Mouse (Mus musculus): ENCODE results near the gene Slc25a39. TPM values are rescaled to one million over a fixed set of nuclear protein-coding genes. Genes with fewer than 3 reads are reported as not detected.

The Slc25a39 gene
- polyA plus RNA-seq, 1 experiment, result 407 TPM

DNA sequence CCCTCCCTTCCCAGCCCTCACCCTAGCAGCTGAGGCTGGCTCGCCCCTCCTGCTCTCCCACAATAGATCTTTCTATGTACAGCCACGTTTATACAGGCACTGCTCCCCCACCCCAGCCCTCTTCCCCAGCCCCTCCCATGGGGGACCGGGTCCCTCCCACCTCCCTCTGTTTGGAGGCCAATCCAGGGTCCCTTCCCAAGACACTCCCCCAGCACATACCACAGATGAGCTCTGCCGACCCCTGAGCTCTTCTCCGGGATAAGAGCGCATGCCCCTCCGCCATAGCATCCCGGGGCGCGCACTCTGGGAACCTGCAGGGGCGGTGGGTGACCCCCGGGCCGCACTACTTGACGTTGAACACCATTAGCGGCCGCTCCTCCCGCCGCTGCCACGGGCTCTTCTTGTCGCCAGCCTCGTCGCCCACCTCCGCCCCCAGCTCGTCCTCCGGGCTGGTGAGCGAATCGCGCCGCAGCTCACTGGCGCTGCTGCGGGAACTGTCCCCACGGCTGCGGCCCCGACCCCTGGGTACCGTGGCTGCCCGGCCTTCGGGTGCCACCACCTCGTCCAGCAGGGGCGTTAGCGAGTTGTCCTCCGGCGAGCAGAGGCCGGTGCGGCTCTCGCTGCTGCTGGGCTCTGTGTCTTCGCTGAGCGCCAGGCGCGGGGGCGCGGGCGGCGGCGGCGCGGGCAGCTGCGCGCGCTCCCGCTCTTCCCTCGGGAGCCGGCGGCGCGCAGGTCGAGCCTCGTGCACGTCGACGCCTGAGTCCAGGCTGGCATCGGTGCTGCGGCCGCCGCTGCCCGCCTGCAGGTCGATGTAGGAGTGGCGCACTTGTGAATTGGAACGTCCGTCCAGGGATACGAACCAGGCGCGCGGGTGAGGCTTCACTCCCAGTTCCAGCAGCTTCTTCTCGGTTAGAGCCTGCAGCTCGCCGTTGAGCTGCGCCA is 29.6 kb upstream of the Slc25a39 start:
- H3K4me3 ChIP-seq (ENCODE audit: extremely low read depth, insufficient read depth, insufficient read length), result peak overlapping the region; percentile 51; the same call in 1 of the 2 replicates
- H3K27ac ChIP-seq (ENCODE audit: insufficient read depth, low read length), result no peak overlapping the region
- WGBS, result 63% methylated on average over 85 of the region's 87 CpGs
- TF ChIP-seq CTCF (IDR thresholded peaks at IDR 0.05; ENCODE audit: extremely low read depth, insufficient read depth, insufficient read length, insufficient replicate concordance) (no peak), POLR2A (IDR thresholded peaks at IDR 0.05; ENCODE audit: low read depth, low read length) (no peak)
- H3K36me3 ChIP-seq (ENCODE audit: control insufficient read depth, insufficient read depth, low read length), result peaks cover 6% of the 10 kb centered on the region; the same call in 1 of the 2 replicates
- peak in 1 of 2 experiments; percentile 43 for DNase-seq (ENCODE audit: low read depth in 1 of 2, low spot score in 2 of 2)
- peaks cover 21% of the 10 kb centered on the region for H3K4me1 ChIP-seq (ENCODE audit: control insufficient read depth, insufficient read depth, insufficient read length)
- 0 out of 2 replicates have a peak, but pooled peaks cover 2% of the 10 kb centered on the region for H3K27me3 ChIP-seq (ENCODE audit: control insufficient read depth, insufficient read depth, low read length)

DNA sequence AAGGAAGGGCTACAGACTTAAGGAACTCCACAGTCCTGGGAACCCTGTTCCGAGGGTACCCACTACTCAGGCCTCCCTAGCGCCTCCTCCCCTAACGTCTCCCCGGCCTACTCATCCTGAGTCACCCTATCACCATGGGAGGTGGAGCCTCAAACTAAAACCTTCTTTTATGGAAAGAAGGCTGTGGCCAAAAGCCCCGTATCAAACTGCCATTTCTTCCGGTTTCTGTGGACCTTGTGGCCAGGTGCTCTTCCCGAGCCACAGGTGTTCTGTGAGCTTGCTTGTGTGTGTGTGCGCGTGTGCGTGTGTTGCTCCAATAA is 28.7 kb upstream of the Slc25a39 start:
- DNase-seq (ENCODE audit: low read depth in 1 of 2, low spot score in 2 of 2), result no peak
- 79% methylated on average over 10 of the region's 10 CpGs for WGBS
- Histone ChIP-seq H3K4me1 (ENCODE audit: control insufficient read depth, insufficient read depth, insufficient read length) (peaks cover 23% of the 10 kb centered on the region), H3K36me3 (ENCODE audit: control insufficient read depth, insufficient read depth, low read length) (peaks cover 6% of the 10 kb centered on the region; the same call in 1 of the 2 replicates), H3K4me3 (ENCODE audit: extremely low read depth, insufficient read depth, insufficient read length) (no peak overlapping the region), H3K27ac (ENCODE audit: insufficient read depth, low read length) (no peak overlapping the region), H3K27me3 (ENCODE audit: control insufficient read depth, insufficient read depth, low read length) (0 out of 2 replicates have a peak, but pooled peaks cover 2% of the 10 kb centered on the region)
- TF ChIP-seq CTCF (IDR thresholded peaks at IDR 0.05; ENCODE audit: extremely low read depth, insufficient read depth, insufficient read length, insufficient replicate concordance) (no peak), POLR2A (IDR thresholded peaks at IDR 0.05; ENCODE audit: low read depth, low read length) (no peak)

DNA sequence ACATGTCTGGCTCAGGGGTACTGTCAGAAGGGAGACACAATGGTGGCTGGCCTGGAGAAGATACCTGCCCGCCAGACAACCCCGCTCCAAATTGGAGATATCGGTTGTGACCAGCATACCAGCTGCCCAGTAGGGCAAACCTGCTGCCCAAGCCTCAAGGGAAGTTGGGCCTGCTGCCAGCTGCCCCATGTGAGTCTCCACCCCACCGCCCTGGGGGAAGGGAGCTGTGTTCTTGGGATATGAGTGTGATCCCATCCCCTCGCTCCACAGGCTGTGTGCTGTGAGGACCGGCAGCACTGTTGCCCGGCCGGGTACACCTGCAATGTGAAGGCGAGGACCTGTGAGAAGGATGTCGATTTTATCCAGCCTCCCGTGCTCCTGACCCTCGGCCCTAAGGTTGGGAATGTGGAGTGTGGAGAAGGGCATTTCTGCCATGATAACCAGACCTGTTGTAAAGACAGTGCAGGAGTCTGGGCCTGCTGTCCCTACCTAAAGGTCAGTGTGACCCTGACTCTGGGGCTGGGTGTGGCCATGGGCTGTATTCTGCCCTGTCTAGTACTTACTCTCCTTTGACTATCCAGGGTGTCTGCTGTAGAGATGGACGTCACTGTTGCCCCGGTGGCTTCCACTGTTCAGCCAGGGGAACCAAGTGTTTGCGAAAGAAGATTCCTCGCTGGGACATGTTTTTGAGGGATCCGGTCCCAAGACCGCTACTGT is 28.2 kb upstream of the Slc25a39 start:
- whole genome bisulfite sequencing, result 94% methylated on average over 18 of the region's 18 CpGs
- Histone ChIP-seq H3K36me3 (ENCODE audit: control insufficient read depth, insufficient read depth, low read length) (peaks cover 6% of the 10 kb centered on the region; the same call in 1 of the 2 replicates), H3K27ac (ENCODE audit: insufficient read depth, low read length) (no peak overlapping the region), H3K4me3 (ENCODE audit: extremely low read depth, insufficient read depth, insufficient read length) (no peak overlapping the region), H3K27me3 (ENCODE audit: control insufficient read depth, insufficient read depth, low read length) (0 out of 2 replicates have a peak, but pooled peaks cover 2% of the 10 kb centered on the region), H3K4me1 (ENCODE audit: control insufficient read depth, insufficient read depth, insufficient read length) (peaks cover 26% of the 10 kb centered on the region)
- DNase-seq (ENCODE audit: low read depth in 1 of 2, low spot score in 2 of 2), result no peak
- TF ChIP-seq POLR2A (IDR thresholded peaks at IDR 0.05; ENCODE audit: low read depth, low read length), result no peak
- no peak for TF ChIP-seq CTCF (IDR thresholded peaks at IDR 0.05; ENCODE audit: extremely low read depth, insufficient read depth, insufficient read length, insufficient replicate concordance)

DNA sequence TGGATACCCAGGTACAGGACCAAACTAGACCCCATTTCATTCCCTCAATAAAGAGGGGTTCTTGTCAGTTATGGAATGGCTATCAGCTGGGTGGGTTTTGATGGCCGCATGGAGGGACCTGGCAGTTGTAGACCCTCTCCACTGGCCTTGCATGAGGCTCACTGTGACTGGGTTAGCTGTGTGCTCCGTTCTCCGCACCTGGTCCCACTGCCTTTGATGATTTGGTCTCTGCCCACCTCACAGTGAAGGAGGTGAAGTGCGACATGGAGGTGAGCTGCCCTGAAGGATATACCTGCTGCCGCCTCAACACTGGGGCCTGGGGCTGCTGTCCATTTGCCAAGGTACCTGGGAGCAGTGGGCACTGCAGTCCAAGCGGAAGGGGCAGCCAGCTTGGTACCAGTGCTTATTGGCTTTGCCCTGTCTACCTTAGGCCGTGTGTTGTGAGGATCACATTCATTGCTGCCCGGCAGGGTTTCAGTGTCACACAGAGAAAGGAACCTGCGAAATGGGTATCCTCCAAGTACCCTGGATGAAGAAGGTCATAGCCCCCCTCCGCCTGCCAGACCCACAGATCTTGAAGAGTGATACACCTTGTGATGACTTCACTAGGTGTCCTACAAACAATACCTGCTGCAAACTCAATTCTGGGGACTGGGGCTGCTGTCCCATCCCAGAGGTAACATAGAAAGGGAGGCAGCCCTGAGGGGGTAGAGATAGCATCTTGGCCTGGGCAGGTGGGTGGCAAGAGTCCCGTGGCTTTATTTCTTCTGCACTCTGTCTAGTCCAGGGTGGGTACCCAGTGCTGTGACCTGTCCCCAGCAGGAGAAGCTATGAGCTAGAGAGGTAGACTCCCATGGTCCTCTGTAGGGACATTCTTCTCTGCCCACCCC is 27.3 kb upstream of the Slc25a39 start:
- 94% methylated on average over 11 of the region's 11 CpGs for WGBS

DNA sequence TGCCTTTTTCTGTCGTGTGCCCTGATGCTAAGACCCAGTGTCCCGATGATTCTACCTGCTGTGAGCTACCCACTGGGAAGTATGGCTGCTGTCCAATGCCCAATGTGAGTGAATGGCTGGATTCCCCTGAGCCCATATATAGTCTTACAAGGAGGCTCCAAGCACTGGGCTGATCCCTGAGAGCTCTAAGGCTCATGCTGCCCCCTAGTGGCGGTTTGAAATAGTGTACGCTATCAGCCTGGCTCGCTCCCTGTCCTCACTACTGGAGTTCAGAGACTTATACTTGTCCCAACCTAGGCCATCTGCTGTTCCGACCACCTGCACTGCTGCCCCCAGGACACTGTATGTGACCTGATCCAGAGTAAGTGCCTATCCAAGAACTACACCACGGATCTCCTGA is 26.7 kb upstream of the Slc25a39 start:
- H3K4me3 ChIP-seq (ENCODE audit: extremely low read depth, insufficient read depth, insufficient read length), result no peak overlapping the region
- peaks cover 28% of the 10 kb centered on the region for H3K4me1 ChIP-seq (ENCODE audit: control insufficient read depth, insufficient read depth, insufficient read length)
- DNase-seq (ENCODE audit: low read depth in 1 of 2, low spot score in 2 of 2), result peak; percentile 60 to 80
- 0 out of 2 replicates have a peak, but pooled peaks cover 2% of the 10 kb centered on the region for H3K27me3 ChIP-seq (ENCODE audit: control insufficient read depth, insufficient read depth, low read length)
- 21% methylated on average over 7 of the region's 7 CpGs for WGBS
- H3K36me3 ChIP-seq (ENCODE audit: control insufficient read depth, insufficient read depth, low read length), result peaks cover 6% of the 10 kb centered on the region; the same call in 1 of the 2 replicates
- H3K27ac ChIP-seq (ENCODE audit: insufficient read depth, low read length), result no peak overlapping the region
- no peak for TF ChIP-seq POLR2A (IDR thresholded peaks at IDR 0.05; ENCODE audit: low read depth, low read length)
- peak; percentile 74; the same call in 1 of the 2 replicates for TF ChIP-seq CTCF (IDR thresholded peaks at IDR 0.05; ENCODE audit: extremely low read depth, insufficient read depth, insufficient read length, insufficient replicate concordance)

More for the DNA sequence above, 27.3 kb upstream of the Slc25a39 start:
- H3K4me1 ChIP-seq (ENCODE audit: control insufficient read depth, insufficient read depth, insufficient read length), result peaks cover 27% of the 10 kb centered on the region
- DNase-seq (ENCODE audit: low read depth in 1 of 2, low spot score in 2 of 2), result no peak
- TF ChIP-seq CTCF (IDR thresholded peaks at IDR 0.05; ENCODE audit: extremely low read depth, insufficient read depth, insufficient read length, insufficient replicate concordance) (no peak), POLR2A (IDR thresholded peaks at IDR 0.05; ENCODE audit: low read depth, low read length) (no peak)
- H3K27ac ChIP-seq (ENCODE audit: insufficient read depth, low read length), result no peak overlapping the region
- no peak overlapping the region for H3K4me3 ChIP-seq (ENCODE audit: extremely low read depth, insufficient read depth, insufficient read length)
- peaks cover 6% of the 10 kb centered on the region; the same call in 1 of the 2 replicates for H3K36me3 ChIP-seq (ENCODE audit: control insufficient read depth, insufficient read depth, low read length)
- 0 out of 2 replicates have a peak, but pooled peaks cover 2% of the 10 kb centered on the region for H3K27me3 ChIP-seq (ENCODE audit: control insufficient read depth, insufficient read depth, low read length)

DNA sequence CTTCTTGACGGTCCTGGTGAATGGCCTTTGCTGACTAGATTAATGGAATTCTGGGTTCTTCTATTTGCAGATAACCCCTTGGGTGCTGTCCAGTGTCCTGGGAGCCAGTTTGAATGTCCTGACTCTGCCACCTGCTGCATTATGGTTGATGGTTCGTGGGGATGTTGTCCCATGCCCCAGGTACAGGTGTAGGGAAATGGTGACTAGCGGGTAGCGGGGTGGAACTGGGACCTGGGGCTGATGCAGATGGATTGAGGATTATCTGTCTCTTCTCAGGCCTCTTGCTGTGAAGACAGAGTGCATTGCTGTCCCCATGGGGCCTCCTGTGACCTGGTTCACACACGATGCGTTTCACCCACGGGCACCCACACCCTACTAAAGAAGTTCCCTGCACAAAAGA is 26.1 kb upstream of the Slc25a39 start:
- Histone ChIP-seq H3K27me3 (ENCODE audit: control insufficient read depth, insufficient read depth, low read length) (0 out of 2 replicates have a peak, but pooled peaks cover 2% of the 10 kb centered on the region), H3K27ac (ENCODE audit: insufficient read depth, low read length) (no peak overlapping the region), H3K4me1 (ENCODE audit: control insufficient read depth, insufficient read depth, insufficient read length) (peaks cover 28% of the 10 kb centered on the region), H3K36me3 (ENCODE audit: control insufficient read depth, insufficient read depth, low read length) (peaks cover 6% of the 10 kb centered on the region; the same call in 1 of the 2 replicates), H3K4me3 (ENCODE audit: extremely low read depth, insufficient read depth, insufficient read length) (no peak overlapping the region)
- TF ChIP-seq POLR2A (IDR thresholded peaks at IDR 0.05; ENCODE audit: low read depth, low read length) (no peak), CTCF (IDR thresholded peaks at IDR 0.05; ENCODE audit: extremely low read depth, insufficient read depth, insufficient read length, insufficient replicate concordance) (no peak)
- no peak for DNase-seq (ENCODE audit: low read depth in 1 of 2, low spot score in 2 of 2)
- WGBS, result 78% methylated on average over 7 of the region's 7 CpGs
